Mouse (Mus musculus) olfactory bulb, adult 2 months (tissue): ENCODE results near the gene Ttc28.

ENCODE experiments used
- CTCF ChIP-seq: fragments of 200-500 bp; IDR thresholded peaks from 2 replicates; pipeline ENCODE4 v1.5.1; 2012; ENCODE audit warnings: low read depth, mild to moderate bottlenecking, low read length, moderate library complexity; ENCODE audit not compliant: insufficient read depth
- POLR2A ChIP-seq: fragments of 200-500 bp; IDR thresholded peaks from 2 replicates; pipeline ENCODE4 v1.6.1; 2012; ENCODE audit warnings: mild to moderate bottlenecking, low read depth, low read length, moderate library complexity; ENCODE audit not compliant: insufficient read depth

DNA sequence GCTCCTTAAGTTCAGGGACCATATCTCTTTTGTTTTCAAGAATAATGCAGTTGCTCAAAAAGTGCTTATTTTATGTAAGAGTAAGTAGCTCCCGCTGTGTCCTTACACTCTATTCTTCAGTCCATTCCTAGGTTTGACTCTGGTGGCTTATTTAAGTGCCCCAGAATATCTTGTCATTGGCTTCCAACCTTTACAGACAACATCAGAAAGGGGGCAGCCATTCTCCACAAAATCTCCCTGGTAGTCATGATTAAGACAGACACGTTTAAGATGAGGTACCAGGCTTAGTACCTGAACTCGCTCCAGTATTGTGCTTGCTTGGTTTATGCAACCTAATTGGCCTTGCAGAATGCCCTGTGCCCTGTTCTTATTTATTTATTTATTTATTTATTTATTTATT, 102.8 kb downstream of the Ttc28 start:
- TF ChIP-seq POLR2A (no peak), CTCF (no peak)
